Mouse (Mus musculus) small intestine, adult 2 months (tissue): ENCODE data around the gene Dhh. TPM values are rescaled to one million over a fixed set of nuclear protein-coding genes. Genes with fewer than 3 reads are reported as not detected.

Source experiments
- H3K27ac ChIP-seq: fragments of 200-500 bp; 2 replicates; pipeline ENCODE4 v1.5.1; 2012; ENCODE audit warnings: low read depth, low read length, control low read depth, inconsistent platforms; ENCODE audit not compliant: insufficient read depth
- H3K27me3 ChIP-seq: fragments of 200-500 bp; 2 replicates; pipeline ENCODE4 v1.6.1; 2012; ENCODE audit warnings: mild to moderate bottlenecking, moderate library complexity, low read length, inconsistent platforms; ENCODE audit not compliant: control insufficient read depth, insufficient read depth
- H3K36me3 ChIP-seq: fragments of 200-500 bp; 2 replicates; pipeline ENCODE4 v1.6.1; 2012; ENCODE audit warnings: mild to moderate bottlenecking, low read length, control low read depth, inconsistent platforms; ENCODE audit not compliant: control insufficient read depth, insufficient read depth
- H3K4me1 ChIP-seq: fragments of 200-500 bp; 2 replicates; pipeline ENCODE4 v1.6.1; 2012; ENCODE audit warnings: low read length, inconsistent platforms, mixed read lengths; ENCODE audit not compliant: control insufficient read depth, insufficient read depth, insufficient read length
- H3K4me3 ChIP-seq: fragments of 200-500 bp; 2 replicates; pipeline ENCODE4 v1.5.1; 2012; ENCODE audit warnings: low read depth, mild to moderate bottlenecking, control low read depth, inconsistent platforms, low read length, moderate library complexity
- CTCF ChIP-seq: fragments of 200-500 bp; IDR thresholded peaks from 2 replicates; pipeline ENCODE4 v1.5.1; 2012; ENCODE audit warnings: low read depth, mild to moderate bottlenecking, control low read depth, inconsistent platforms, low read length, moderate library complexity, mixed read lengths; ENCODE audit not compliant: insufficient replicate concordance, insufficient read length; ENCODE audit errors: extremely low read depth
- POLR2A ChIP-seq: fragments of 200-500 bp; IDR thresholded peaks from 2 replicates; pipeline ENCODE4 v1.6.1; 2012; ENCODE audit warnings: low read depth, mild to moderate bottlenecking, control low read depth, inconsistent platforms, low read length, moderate library complexity
- WGBS: fragments of 180-500 bp; shearing (Covaris S2); methylation state at CpG from one replicate; pipeline ENCODE4 v1.1.7; 2018; 5-methylcytosine and 5-hydroxymethylcytosine counted together
- polyA plus RNA-seq: library from polyadenylated mRNA; depleted of rRNA; stranded (reverse); fragments of >200 nt; gene quantifications from 2 replicates; pipeline ENCODE4 v1.2.3, GENCODE M21; 2012; rRNA removed

The Dhh gene
- polyA plus RNA-seq, 1 experiment: 0.55 TPM

- H3K36me3 ChIP-seq: peaks cover 97% of the 10 kb centered on the region
- no peak overlapping the region for H3K27ac ChIP-seq
- H3K4me1 ChIP-seq: no peaks in the 10 kb centered on the region
- 83% methylated on average over 8 of the region's 8 CpGs for WGBS
- no peak overlapping the region for H3K4me3 ChIP-seq
- TF ChIP-seq CTCF (no peak), POLR2A (no peak)
- H3K27me3 ChIP-seq: no peaks in the 10 kb centered on the region
These were observed 52.2 kb downstream of the Dhh start for GRCm38 (mm10) chr15:98846140-98846539.

GRCm38 (mm10) chr15:98845149-98845548 lies 53.2 kb downstream of the Dhh start:
- no peaks in the 10 kb centered on the region for H3K27me3 ChIP-seq
- peaks cover 97% of the 10 kb centered on the region for H3K36me3 ChIP-seq
- no peak overlapping the region for H3K27ac ChIP-seq
- H3K4me3 ChIP-seq: no peak overlapping the region
- H3K4me1 ChIP-seq: no peaks in the 10 kb centered on the region
- WGBS: 76% methylated on average over 2 of the region's 2 CpGs
- TF ChIP-seq CTCF (no peak), POLR2A (no peak)

DNA sequence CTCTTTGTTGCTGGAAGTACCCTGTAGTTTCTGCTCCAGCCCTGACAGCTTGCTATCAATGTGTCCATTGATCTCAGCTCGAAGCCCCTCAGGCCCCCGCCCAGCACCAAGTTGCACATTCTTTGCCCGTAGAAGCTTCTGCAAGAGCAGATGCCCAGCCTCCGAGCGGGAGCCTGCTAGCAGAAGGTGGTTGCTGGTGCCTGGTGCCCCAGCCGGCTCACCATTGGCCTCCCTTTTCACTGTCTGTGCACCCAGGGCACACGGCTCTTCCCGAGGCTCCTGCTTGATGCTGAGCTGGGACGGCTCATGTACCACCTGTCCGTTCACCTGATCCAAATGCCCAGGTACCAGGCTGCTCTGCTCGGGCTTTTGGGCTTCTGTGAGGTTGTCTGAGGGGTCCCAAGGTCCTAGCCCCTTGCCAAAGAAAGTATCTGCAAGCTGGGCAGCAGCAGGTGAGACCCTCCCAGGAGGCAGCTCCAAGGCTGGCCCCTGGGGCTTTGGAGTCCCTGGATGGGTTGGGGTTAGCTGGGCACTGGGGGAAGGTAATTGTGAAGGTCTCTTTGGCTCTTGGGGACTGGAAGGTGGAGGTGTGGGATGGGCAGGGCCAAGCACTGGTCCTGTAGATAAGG lies 54.6 kb downstream of the Dhh start:
- 92% methylated on average over 11 of the region's 11 CpGs for WGBS
- no peak overlapping the region for H3K4me3 ChIP-seq
- no peak overlapping the region for H3K27ac ChIP-seq
- peaks cover 97% of the 10 kb centered on the region for H3K36me3 ChIP-seq
- TF ChIP-seq POLR2A (no peak), CTCF (no peak)
- no peaks in the 10 kb centered on the region for H3K27me3 ChIP-seq
- H3K4me1 ChIP-seq: no peaks in the 10 kb centered on the region

Other genes with a start within 250 kb of the Dhh start
- 13.6 and 24.3 TPM in 2 replicates for gene Ddx23, start 235.6 kb downstream of the Dhh start, polyA plus RNA-seq
- 1.6 and 2.2 TPM in 2 replicates for gene Rnd1, start 221.1 kb downstream of the Dhh start, polyA plus RNA-seq
- gene Ccdc65, start 190.3 kb downstream of the Dhh start, polyA plus RNA-seq: 0.09 TPM in 1 of 2 replicates, not detected in the other
- 14.7 and 70.5 TPM in 2 replicates for gene Fkbp11, start 170.3 kb downstream of the Dhh start, polyA plus RNA-seq
- 43.3 and 104 TPM in 2 replicates for gene Arf3, start 135.3 kb downstream of the Dhh start, polyA plus RNA-seq
- 0.17 and 0.18 TPM in 2 replicates for gene Wnt10b, start 120.4 kb downstream of the Dhh start, polyA plus RNA-seq
- gene Wnt1, start 108.7 kb downstream of the Dhh start, polyA plus RNA-seq: 0.06 TPM in 1 of 2 replicates, not detected in the other
- not detected in 2 replicates for gene Ddn, start 89.0 kb downstream of the Dhh start, polyA plus RNA-seq
- 34.0 and 65.7 TPM in 2 replicates for gene Prkag1, start 67.0 kb downstream of the Dhh start, polyA plus RNA-seq
- 19.4 and 36.2 TPM in 2 replicates for gene Kmt2d, start 27.3 kb downstream of the Dhh start, polyA plus RNA-seq
- 5.3 and 24.1 TPM in 2 replicates for gene Rhebl1, start 4.0 kb downstream of the Dhh start, polyA plus RNA-seq
- gene Lmbr1l, start 19.7 kb upstream of the Dhh start, polyA plus RNA-seq: 183 and 395 TPM in 2 replicates
- gene Tuba1b, start 36.0 kb upstream of the Dhh start, polyA plus RNA-seq: 455 and 523 TPM in 2 replicates
- gene Gm49450, start 55.0 kb upstream of the Dhh start, polyA plus RNA-seq: 1.2 and 23.9 TPM in 2 replicates
- gene Tuba1a, start 55.2 kb upstream of the Dhh start, polyA plus RNA-seq: 99.6 and 116 TPM in 2 replicates
- gene Tuba1c, start 131.4 kb upstream of the Dhh start, polyA plus RNA-seq: 252 and 382 TPM in 2 replicates
- gene Prph, start 156.6 kb upstream of the Dhh start, polyA plus RNA-seq: 4.6 and 4.8 TPM in 2 replicates
- 5.3 and 9.0 TPM in 2 replicates for gene Troap, start 176.0 kb upstream of the Dhh start, polyA plus RNA-seq
- gene C1ql4, start 189.3 kb upstream of the Dhh start, polyA plus RNA-seq: not detected in 2 replicates
- 24.6 and 43.2 TPM in 2 replicates for gene Dnajc22, start 194.6 kb upstream of the Dhh start, polyA plus RNA-seq
- 1.6 and 3.9 TPM in 2 replicates for gene Spats2, start 227.4 kb upstream of the Dhh start, polyA plus RNA-seq